Mouse (Mus musculus): ENCODE data around the gene Ubxn10. TPM values are rescaled to one million over a fixed set of nuclear protein-coding genes. Genes with fewer than 3 reads are reported as not detected.

Ubxn10 gene
- total RNA-seq (2022) = 1 to 10 TPM; 2.3 to 3.3 (median 2.8) TPM

GRCm38 (mm10) chr4:138737031-138737430, at the start of gene Ubxn10:
TSS of gene Ubxn10 (minus strand) at chr4:138737167.
- DNase-seq (ENCODE audit: low spot score) = no peak

- DNase-seq (ENCODE audit: low spot score) = peak; percentile 44
Observed at GRCm38 (mm10) chr4:138786141-138786540, 49.2 kb upstream of the Ubxn10 start.

DNA sequence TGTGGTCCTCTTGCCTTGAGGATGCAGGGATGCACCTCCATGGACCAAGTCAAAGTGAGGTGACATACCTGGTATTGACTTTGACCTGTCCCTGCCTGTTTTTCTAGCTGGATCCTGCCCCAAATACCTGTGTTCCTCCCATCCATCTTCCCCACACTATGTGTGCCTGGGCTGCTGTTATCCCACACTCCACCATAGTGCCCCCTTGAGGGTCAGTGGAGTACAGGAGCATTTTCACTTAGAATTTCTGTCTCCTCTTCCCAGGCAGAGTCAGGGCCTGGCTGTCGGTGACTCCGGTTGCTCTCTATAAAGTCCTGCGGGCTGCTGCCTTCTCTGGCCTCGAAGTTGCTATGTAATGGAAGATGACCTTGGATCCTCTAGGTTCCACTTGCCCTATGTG, 48.8 kb upstream of the Ubxn10 start:
- DNase-seq (ENCODE audit: low spot score) = no peak

- no peak for DNase-seq (ENCODE audit: low spot score)
Observed at GRCm38 (mm10) chr4:138782098-138782497, 45.1 kb upstream of the Ubxn10 start.

DNA sequence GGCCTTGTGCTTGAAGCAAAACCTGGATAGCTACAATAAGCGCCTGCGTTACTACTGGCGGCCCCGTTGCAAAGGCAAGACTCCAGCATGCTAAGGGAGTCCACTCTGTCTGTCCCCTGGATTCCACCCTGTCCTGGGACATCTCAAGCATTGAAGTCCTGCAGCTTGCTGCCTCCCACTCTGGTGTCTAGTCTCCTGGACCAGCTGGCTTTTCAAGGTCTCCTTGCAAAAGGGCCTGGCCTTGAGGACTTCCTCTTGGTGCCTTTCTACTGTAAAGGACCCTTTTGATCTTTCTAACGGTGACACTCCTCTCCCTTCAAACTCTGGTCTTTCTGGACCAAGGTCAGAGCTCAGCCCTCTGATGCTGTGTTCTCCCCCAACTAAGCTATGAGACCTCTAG, 43.3 kb upstream of the Ubxn10 start:
- DNase-seq (ENCODE audit: low spot score) = no peak

DNA sequence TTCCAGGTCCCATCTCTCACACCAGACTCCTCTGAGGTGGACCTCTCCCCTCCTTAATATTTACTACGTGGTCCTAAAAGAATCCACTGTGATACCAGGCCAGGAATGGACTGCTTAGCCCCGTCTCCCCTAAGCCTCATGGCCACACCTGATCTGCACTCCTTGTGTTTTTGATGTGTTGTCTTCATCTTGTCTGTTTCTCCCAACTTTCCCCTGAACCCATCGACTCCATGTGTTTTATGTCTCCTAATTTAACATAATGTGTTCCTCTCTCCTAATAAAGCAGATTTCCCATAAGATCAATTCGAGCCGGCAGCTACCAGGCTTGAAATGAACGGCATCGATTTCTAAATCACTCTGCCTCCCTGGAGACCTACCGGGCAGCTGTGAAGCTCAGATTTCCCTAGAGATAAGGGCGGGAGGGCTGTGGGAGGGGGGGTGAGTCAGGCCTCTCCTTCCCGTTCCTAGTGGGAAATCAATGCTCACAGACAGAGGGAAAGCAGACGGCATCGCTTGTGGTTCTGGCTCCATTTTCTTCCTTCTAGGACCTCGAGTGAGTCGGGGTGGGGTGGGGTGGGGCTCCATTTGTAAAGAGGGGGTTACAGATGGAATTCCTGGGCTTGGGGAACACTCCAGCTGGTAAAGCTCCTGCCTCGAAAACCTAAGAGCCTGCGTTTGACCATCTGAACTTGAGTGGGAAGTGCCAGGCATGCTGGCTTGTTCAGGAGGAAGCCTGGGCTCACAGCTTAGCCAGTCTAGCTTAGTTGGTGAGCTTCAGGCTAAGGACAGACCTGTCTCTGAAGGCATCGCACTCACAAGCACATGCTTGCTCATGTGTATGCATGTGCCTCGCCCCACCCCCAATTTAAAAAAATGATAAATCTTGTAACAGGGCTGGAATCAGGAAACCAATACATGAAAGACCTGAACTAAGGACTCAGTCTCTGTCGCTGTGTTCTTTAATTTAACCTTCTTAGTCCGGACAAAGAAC, 40.7 kb upstream of the Ubxn10 start:
- DNase-seq (ENCODE audit: low spot score) = no peak

GRCm38 (mm10) chr4:138775435-138775834, 38.5 kb upstream of the Ubxn10 start, which contains the start of gene Pla2g2d:
TSS of gene Pla2g2d (plus strand) at chr4:138775735.
- no peak for DNase-seq (ENCODE audit: low spot score)

GRCm38 (mm10) chr4:138772386-138772785, 35.4 kb upstream of the Ubxn10 start:
- no peak for DNase-seq (ENCODE audit: low spot score)

DNA sequence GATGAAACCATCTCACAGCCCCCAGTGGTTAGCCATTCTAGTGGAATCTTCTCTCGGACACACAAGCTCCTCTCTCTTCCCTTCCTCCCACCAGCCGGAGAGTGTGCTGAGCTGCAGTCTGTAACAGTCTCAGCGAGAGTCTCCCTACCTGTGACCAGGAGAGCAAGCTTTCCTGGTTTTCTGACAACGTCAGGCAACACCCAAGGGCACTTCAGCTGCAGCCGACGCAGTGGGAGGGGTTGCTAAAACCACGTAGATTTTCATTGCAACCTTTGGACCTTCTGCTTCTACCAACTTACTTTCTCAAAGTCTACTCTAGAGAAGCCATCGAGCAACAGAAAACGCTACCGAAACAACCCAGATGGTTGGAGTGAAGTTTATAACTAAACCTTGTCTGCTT, 35.0 kb upstream of the Ubxn10 start:
- DNase-seq (ENCODE audit: low spot score) = no peak

DNA sequence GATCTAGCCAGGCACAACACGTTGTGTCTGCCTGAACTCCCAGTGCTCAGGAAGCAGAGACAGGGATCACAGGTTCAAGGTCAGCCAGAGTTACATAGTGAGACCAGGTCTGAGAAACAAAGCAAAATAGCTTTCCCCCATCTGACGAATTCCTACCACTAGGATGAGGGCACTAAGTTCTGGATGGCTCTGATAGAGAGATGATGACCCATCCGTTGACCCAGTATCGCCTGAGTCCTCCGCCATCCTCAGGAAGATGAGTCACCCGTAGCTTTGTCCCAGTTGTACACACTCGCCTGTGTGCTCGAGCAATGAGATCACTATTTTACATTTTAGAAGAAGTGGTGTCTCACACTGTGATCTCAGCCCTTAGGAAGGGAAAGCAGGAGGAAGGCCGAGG, 25.3 kb upstream of the Ubxn10 start:
- DNase-seq (ENCODE audit: low spot score) = no peak

- no peak for DNase-seq (ENCODE audit: low spot score)
Observed at GRCm38 (mm10) chr4:138757416-138757815, 20.4 kb upstream of the Ubxn10 start, which contains the start of gene Pla2g2f. TSS of gene Pla2g2f (minus strand) at chr4:138757626.

DNA sequence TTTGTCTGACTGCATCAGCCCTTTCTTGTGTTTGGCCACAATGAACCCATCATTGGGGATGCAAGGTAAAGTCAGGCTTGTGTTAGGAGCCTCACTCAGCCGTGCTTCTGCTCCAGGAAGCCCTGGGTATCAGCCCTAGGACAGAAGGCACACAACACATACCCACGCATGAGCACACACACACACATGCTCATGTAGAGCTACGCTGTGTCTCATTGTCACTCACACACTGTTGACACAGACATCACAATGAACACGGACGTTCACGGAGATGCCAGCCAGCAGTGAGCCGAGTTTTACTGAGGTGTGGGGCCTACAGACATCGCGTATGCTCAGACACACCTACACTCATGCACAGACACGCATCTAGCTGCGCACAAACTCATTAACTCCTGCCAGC, 19.0 kb upstream of the Ubxn10 start:
- no peak for DNase-seq (ENCODE audit: low spot score)

DNA sequence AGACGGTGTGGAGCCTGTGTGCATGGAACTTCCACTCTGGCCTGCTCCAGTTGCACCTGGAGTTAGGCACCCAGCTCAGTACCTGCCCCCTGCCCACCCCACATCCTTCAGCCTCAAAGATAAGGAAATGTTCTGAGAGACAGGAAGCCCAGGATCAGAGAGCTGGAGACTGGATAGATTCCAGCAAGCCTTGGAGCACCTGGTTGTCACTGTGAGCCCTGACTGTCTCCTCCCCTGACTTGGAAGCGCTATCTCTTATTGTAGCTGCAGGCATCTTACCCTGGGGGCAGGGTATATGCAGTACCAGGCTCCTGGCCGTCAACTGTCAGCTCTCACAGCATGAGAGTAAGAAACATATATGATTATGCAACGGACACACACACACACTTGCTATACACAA, 18.5 kb upstream of the Ubxn10 start:
- no peak for DNase-seq (ENCODE audit: low spot score)

DNA sequence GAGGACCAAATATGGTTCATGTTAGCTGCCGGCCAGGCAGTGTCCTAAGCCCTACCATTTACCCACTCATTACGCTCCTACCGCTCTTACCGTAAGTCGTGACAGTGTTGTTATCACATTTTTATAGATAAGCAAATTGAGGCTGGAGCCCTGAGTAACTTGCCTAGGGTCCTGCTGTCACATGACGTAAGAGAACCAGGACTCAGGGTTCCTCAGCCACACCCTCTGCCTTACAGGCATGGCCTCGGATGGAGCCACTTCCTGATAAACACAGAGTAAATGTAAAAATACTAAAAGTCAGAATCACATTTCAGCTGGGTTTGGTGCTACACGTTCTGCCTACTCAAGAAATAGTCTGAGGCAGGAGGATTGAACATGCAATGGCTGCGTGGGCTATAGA, 17.5 kb upstream of the Ubxn10 start:
- no peak for DNase-seq (ENCODE audit: low spot score)

- DNase-seq (ENCODE audit: low spot score) = no peak
Observed at GRCm38 (mm10) chr4:138753608-138754007, 16.6 kb upstream of the Ubxn10 start.

- no peak for DNase-seq (ENCODE audit: low spot score)
Observed at GRCm38 (mm10) chr4:138752603-138753002, 15.6 kb upstream of the Ubxn10 start.

GRCm38 (mm10) chr4:138748369-138749072, 11.6 kb upstream of the Ubxn10 start:
- DNase-seq (ENCODE audit: low spot score) = peak; percentile 45

DNA sequence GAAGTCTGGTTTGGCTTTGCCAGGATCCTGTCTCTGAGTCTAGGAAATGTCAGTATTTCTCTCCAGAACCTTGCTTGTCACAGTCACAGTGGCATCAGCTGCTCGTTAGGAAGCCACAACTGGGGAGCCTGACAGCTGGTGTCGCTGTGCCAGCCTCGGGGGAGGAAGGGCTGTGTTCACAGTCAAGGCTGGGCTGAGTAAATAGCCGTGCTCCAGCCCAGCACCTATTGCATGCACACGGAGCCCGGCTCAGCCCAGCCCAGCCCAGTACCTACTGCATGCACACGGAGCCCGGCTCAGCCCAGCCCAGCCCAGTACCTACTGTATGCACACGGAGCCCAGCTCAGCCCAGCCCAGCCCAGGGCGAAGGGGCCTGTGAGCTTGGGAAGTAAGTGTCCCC, 10.9 kb upstream of the Ubxn10 start:
- DNase-seq (ENCODE audit: low spot score) = no peak

DNA sequence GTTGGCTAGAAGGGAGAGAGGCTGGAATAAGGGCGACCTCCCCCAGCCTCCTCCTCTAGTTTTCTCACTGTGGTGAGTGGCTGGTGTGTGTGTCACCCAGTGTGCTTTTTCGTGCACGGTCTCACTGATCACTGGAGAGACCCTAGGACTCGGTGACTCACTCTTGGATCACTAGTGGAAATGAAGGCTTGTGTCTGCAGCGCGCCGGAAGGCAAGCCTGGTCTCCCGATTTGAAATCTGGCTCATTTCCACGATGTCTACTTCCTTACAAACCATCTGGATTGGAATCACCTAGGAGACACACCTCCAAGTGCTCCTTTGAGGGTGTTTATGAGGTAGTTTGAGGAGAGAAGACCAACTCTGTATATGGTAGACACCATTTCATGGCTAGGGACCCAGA, 9.9 kb upstream of the Ubxn10 start:
- no peak for DNase-seq (ENCODE audit: low spot score)

DNA sequence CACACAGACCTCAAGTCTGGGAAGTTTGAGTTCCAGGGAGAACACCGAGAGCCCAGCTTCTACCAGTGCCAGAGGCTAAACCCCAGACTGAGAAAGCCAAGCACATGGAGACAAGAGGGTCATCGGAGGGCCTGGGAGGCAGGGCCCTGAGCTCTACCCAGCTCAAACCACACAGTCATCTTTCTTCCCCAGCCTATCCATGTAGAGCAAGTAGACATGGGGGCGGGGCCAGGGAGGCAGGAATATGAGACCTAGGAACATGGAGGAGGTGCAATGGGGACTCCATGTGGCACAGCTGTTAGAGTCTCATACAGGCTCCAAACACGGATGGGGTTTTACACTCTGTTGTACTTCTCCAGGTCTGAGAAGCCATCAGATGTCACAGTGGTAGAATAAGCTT, 8.9 kb upstream of the Ubxn10 start:
- DNase-seq (ENCODE audit: low spot score) = no peak

DNA sequence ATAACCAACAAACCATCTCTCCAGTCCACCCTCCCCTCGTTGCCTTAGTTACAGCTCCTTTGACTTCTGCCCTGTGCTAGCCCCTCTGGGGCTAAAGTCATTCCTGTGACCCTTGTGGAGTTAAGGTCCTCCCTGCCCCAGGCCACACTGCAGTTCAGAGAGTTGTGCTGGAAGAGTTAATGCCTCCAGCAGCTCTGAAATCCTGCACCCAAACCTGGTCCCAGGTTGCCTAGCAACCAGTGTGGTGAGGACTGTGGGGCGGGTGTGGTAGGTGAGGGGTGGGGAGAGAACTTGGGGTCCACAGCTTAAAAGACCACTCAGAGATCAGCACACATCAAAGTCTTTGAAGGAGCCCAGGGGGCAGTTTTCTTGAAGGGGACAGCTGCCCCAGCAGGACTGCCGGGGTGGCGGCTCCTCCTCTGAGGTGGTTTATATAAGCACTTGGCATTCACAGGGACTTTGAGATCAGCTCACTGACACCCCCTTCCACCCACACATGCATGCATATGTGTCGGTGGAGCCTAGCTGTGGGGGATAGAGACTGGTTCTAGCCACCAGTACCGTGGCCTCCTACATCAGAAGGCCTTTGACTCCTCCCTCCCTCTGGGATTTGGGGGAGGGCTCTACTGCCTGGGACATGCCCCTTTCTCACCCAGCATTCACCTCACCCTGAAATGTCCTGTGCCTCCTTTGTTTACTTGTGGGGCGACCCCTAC, 2.3 kb upstream of the Ubxn10 start:
- DNase-seq (ENCODE audit: low spot score) = no peak

- no peak for DNase-seq (ENCODE audit: low spot score)
Observed at GRCm38 (mm10) chr4:138734863-138735262, 2.1 kb downstream of the Ubxn10 start.
